In the genomic region with DNA sequence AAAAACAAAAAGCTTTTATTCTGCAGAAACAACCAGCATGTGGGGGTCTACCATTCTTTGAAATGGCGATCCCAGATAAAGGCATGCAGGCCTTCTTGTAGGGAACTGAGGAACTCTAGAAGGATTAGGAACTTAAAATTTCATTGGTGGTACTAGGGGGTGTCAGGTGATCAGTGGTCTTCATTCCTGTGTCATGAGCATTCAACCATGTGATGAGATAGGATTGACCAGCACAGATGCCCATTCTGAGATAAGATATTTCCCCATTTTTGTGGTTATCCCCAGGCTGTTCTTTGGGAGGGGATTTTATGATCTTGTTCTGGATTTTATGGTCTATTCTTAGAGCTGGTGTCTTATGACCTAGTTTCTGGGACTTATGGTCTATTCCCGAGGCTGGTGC, we compare ENCODE assay signal across 17 mouse cellular contexts.
"Had no signal": no experiment of that assay in that cellular context is flagged by ENCODE, and none has a peak within 500 bp of the region (broad histone marks: within the 10 kb centered on the region; RNA-seq: fewer than 3 reads in every experiment).

No protein-coding gene starts in this region.

- H3K4me1 ChIP-seq: lung, embryonic 15.5 days; midbrain, embryonic 13.5 days; midbrain, embryonic 15.5 days; neural tube, embryonic 13.5 days; neural tube, embryonic 15.5 days had no signal

- H3K27ac ChIP-seq: lung, embryonic 15.5 days; midbrain, embryonic 13.5 days; midbrain, embryonic 15.5 days; neural tube, embryonic 13.5 days; neural tube, embryonic 15.5 days had no signal

- H3K27me3 ChIP-seq: lung, embryonic 15.5 days; megakaryocyte, embryonic 14.5 days; midbrain, embryonic 13.5 days; midbrain, embryonic 15.5 days; neural tube, embryonic 13.5 days; neural tube, embryonic 15.5 days had no signal

- H3K9me3 ChIP-seq: lung, embryonic 15.5 days; midbrain, embryonic 13.5 days; midbrain, embryonic 15.5 days; neural tube, embryonic 13.5 days; neural tube, embryonic 15.5 days had no signal

- H3K4me3 ChIP-seq: lung, embryonic 15.5 days; megakaryocyte, embryonic 14.5 days; midbrain, embryonic 13.5 days; midbrain, embryonic 15.5 days; neural tube, embryonic 13.5 days; neural tube, embryonic 15.5 days had no signal

- DNase-seq: lung, adult 18-20 months; lung, postnatal 14 days; lung, postnatal 36 days; retina, postnatal 1 day; right cerebral cortex, adult 18-20 months; right cerebral cortex, postnatal 25 days; right cerebral cortex, postnatal 4 days; spleen, adult 18-20 months; thymus, adult 18-20 months; thymus, postnatal 14 days; thymus, postnatal 36 days had no signal

- H3K9ac ChIP-seq: lung, embryonic 15.5 days; midbrain, embryonic 13.5 days; midbrain, embryonic 15.5 days; neural tube, embryonic 13.5 days; neural tube, embryonic 15.5 days had no signal
